In genomic region chr3:129912025-129912424, GRCm38 (mm10) we compare ENCODE assay signal across 23 mouse cellular contexts.
"Had no signal": no experiment of that assay in that cellular context is flagged by ENCODE, and none has a peak within 500 bp of the region (broad histone marks: within the 10 kb centered on the region; RNA-seq: fewer than 3 reads in every experiment).

No protein-coding gene starts in this region.

- H3K27me3 ChIP-seq: embryonic facial prominence, embryonic 12.5 days; embryonic facial prominence, embryonic 13.5 days; embryonic facial prominence, embryonic 15.5 days; forebrain, embryonic 12.5 days; forebrain, embryonic 13.5 days; forebrain, embryonic 15.5 days had no signal

- H3K4me1 ChIP-seq: embryonic facial prominence, embryonic 10.5 days; embryonic facial prominence, embryonic 12.5 days; embryonic facial prominence, embryonic 13.5 days; embryonic facial prominence, embryonic 15.5 days; forebrain, embryonic 10.5 days; forebrain, embryonic 12.5 days; forebrain, embryonic 13.5 days; forebrain, embryonic 15.5 days had no signal

- H3K9me3 ChIP-seq: embryonic facial prominence, embryonic 10.5 days; embryonic facial prominence, embryonic 12.5 days; embryonic facial prominence, embryonic 13.5 days; embryonic facial prominence, embryonic 15.5 days; forebrain, embryonic 10.5 days; forebrain, embryonic 12.5 days; forebrain, embryonic 13.5 days; forebrain, embryonic 15.5 days had no signal

- H3K27ac ChIP-seq: embryonic facial prominence, embryonic 10.5 days; embryonic facial prominence, embryonic 12.5 days; embryonic facial prominence, embryonic 13.5 days; embryonic facial prominence, embryonic 15.5 days; forebrain, embryonic 10.5 days; forebrain, embryonic 12.5 days; forebrain, embryonic 13.5 days; forebrain, embryonic 15.5 days; gastrocnemius, adult 2 months had no signal

- H3K4me3 ChIP-seq: embryonic facial prominence, embryonic 10.5 days; embryonic facial prominence, embryonic 12.5 days; embryonic facial prominence, embryonic 13.5 days; embryonic facial prominence, embryonic 15.5 days; erythroblast, embryonic 14.5 days; forebrain, embryonic 10.5 days; forebrain, embryonic 12.5 days; forebrain, embryonic 13.5 days; forebrain, embryonic 15.5 days; gastrocnemius, adult 2 months had no signal

- H3K9ac ChIP-seq: embryonic facial prominence, embryonic 12.5 days; embryonic facial prominence, embryonic 13.5 days; embryonic facial prominence, embryonic 15.5 days; forebrain, embryonic 12.5 days; forebrain, embryonic 13.5 days; forebrain, embryonic 15.5 days; forebrain, postnatal 0 days had no signal

- DNase-seq: cerebellum, adult 9-10 months; cerebellum, adult 9-11 months; cerebellum, postnatal 10 days; cerebellum, postnatal 14 days; cerebellum, postnatal 25 days; cerebellum, postnatal 36 days; embryo, embryonic 11 days; forebrain, postnatal 0 days; gastrocnemius, adult 2 months; gastrocnemius, postnatal 10 days; gastrocnemius, postnatal 14 days; gastrocnemius, postnatal 25 days; gastrocnemius, postnatal 36 days; heart, adult 18-20 months had no signal
